Mouse (Mus musculus) liver, embryonic 14.5 days (tissue): Measurements from ENCODE around the gene Zic1. TPM values are rescaled to one million over a fixed set of nuclear protein-coding genes. Genes with fewer than 3 reads are reported as not detected.

Experiments used
- ATAC-seq: fragments of 200-750 bp; cut with Nextera tagmentation; 2 replicates; pipeline ENCODE4 v1.8.0; 2017; ENCODE audit warnings: moderate number of reproducible peaks, mild to moderate bottlenecking, moderate library complexity; ENCODE audit not compliant: insufficient read depth
- DNase-seq, 3 experiments: peaks; one replicate each; pipeline ENCODE4 v3.0.0-alpha.2; 2012 to 2013; ENCODE audit warnings: low read depth in 3 of 3, low spot score in 3 of 3
- H3K27ac ChIP-seq: fragments of 300-500 bp; sonication (generic); 2 replicates; pipeline ENCODE4 v1.5.1; 2014; ENCODE audit warnings: moderate library complexity, mild to moderate bottlenecking, control low read depth, inconsistent platforms
- H3K27me3 ChIP-seq: fragments of 300-500 bp; sonication (generic); 2 replicates; pipeline ENCODE4 v1.6.1; 2014; ENCODE audit warnings: mild to moderate bottlenecking, low read length, moderate library complexity; ENCODE audit not compliant: control insufficient read depth, insufficient read depth
- H3K36me3 ChIP-seq: fragments of 300-500 bp; sonication (generic); replicated peaks from 2 replicates; pipeline ENCODE4 v1.6.1; 2014; ENCODE audit warnings: low read depth; ENCODE audit not compliant: control insufficient read depth, insufficient read depth
- H3K4me1 ChIP-seq, 2 experiments: fragments of 200-500 bp in 1 of 2; fragments of 300-500 bp in 1 of 2; sonication (generic) in 1 of 2; replicated peaks; 2 replicates each; pipeline ENCODE4 v1.6.1; 2012 to 2014; ENCODE audit warnings: antibody characterized with exemption in 1 of 2, inconsistent platforms in 1 of 2, low read length in 1 of 2; ENCODE audit not compliant: control insufficient read depth in 2 of 2, insufficient read depth in 2 of 2
- H3K4me2 ChIP-seq: fragments of 300-500 bp; sonication (generic); 2 replicates; pipeline ENCODE4 v1.6.1; 2014; ENCODE audit warnings: low read depth, mild to moderate bottlenecking, control low read depth, moderate library complexity
- H3K4me3 ChIP-seq, 2 experiments: fragments of 200-500 bp in 1 of 2; fragments of 300-500 bp in 1 of 2; sonication (generic) in 1 of 2; 2 replicates each; pipeline ENCODE4 v1.5.1; 2012 to 2014; ENCODE audit warnings: low read depth in 2 of 2, low read length in 2 of 2, mild to moderate bottlenecking in 2 of 2, control low read depth in 1 of 2, inconsistent platforms in 1 of 2, moderate library complexity in 1 of 2; ENCODE audit not compliant: insufficient read depth in 1 of 2
- H3K9ac ChIP-seq: fragments of 300-500 bp; sonication (generic); replicated peaks from 2 replicates; pipeline ENCODE4 v1.6.1; 2014; ENCODE audit warnings: mild to moderate bottlenecking, control low read depth, moderate library complexity
- H3K9me3 ChIP-seq: fragments of 300-500 bp; sonication (generic); 2 replicates; pipeline ENCODE4 v1.6.1; 2016; ENCODE audit warnings: low read length, mixed read lengths; ENCODE audit not compliant: control insufficient read depth
- CTCF ChIP-seq: IDR thresholded peaks from 2 replicates; pipeline ENCODE4 v1.5.1; 2016; ENCODE audit warnings: antibody characterized with exemption, low read depth, control low read depth
- EP300 ChIP-seq: IDR thresholded peaks from 2 replicates; pipeline ENCODE4 v1.6.1; 2016; ENCODE audit warnings: antibody characterized with exemption, low read depth
- WGBS: fragments of 180-500 bp; shearing (Covaris S2); extraction: QIAGEN DNeasy Blood & Tissue Kit; methylation state at CpG from one replicate; pipeline ENCODE4 v1.1.7; 2014; ENCODE audit not compliant: insufficient replicate concordance; 5-methylcytosine and 5-hydroxymethylcytosine counted together
- polyA plus RNA-seq, 2 experiments: library from polyadenylated mRNA; depleted of rRNA in 1 of 2; stranded (reverse) in 1 of 2; unstranded in 1 of 2; fragments of >200 nt; fragmentation: Nextera tagmentation in 1 of 2; extraction: Ambion mirVana in 1 of 2; gene quantifications; 2 replicates each; pipeline versions ENCODE4 v1.2.1 to v1.2.3; 2012 to 2014

Zic1 gene
- polyA plus RNA-seq, 2 experiments, result 0.07 TPM; not detected in 1

DNA sequence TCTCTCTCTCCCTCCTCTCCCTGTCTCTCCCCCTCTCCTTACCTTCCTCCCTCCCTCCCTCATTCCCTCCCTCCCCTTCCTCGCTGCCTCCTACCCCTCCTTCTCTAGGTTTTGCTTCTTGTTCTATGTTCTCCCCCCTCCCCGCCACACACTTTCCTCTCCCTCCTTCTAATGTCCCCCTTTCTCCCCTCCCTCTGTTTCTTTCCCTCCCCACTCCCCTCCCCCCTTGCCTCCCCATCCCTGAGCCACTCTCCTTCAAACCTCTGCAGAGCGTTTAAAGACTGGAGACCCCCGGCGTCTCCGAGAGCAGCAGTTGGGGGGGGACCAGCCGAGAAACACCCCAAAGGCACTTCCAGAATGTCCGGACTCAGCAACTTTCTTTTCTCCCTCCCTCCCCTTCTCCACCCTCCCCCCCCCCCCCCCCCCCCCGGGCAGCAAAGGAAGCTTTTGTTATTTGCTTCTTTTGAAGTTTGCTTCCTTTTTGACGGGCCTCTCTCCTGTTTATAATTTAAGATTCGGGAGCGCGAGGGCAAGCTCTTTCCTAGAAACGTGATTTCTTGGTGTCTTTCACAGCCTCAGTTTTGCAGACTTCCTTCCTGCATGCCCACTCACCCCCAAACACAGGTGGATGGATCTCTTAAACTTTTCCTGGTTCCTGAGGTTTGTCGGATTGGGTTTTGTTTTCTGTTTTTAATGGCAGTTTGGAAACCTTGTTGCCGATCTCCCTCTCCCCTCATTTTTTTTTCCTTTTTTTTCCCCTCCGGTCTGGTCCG is 802 bp upstream of the Zic1 start:
- H3K27ac ChIP-seq, result no peak overlapping the region
- no peaks in the 10 kb centered on the region for H3K36me3 ChIP-seq
- WGBS, result 3% methylated on average over 18 of the region's 18 CpGs
- no peaks in the 10 kb centered on the region for H3K9me3 ChIP-seq
- H3K9ac ChIP-seq, result no peak overlapping the region
- H3K27me3 ChIP-seq, result peaks cover 93% of the 10 kb centered on the region
- H3K4me1 ChIP-seq, result no peaks in the 10 kb centered on the region
- DNase-seq (no peak), ATAC-seq (no peak)
- no peak for TF ChIP-seq EP300
- TF ChIP-seq CTCF, result no peak
- no peak overlapping the region for H3K4me2 ChIP-seq
- no peak overlapping the region for H3K4me3 ChIP-seq

DNA sequence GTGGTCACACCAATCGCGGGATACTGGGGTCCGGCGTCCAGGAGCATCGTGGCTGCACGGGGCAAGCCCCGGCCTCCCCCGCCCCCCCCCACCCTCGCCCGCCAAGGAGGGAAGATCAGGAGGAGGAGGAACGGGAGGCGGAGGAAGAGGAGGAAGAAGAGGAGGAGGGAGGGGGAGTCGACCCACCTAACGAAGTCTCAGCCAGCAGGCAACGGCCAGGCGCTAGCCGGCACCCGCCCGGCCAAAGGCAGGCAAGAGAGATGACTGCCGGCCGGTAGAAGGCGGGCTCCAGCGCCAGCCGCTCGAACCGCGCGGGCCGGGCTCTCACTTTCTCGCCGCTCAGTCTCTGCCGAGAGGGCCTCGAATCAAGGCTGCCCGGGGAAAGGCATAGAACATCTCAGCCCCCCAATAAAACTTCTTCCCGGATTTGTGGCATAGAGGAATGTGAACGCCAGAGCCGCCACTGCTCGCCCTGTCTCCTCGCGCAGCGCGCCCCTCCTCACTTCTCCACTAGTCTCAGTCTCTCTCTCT is 574 bp downstream of the Zic1 start:
- under 1% methylated on average over 40 of the region's 42 CpGs for WGBS
- Histone ChIP-seq H3K27ac (no peak overlapping the region), H3K9ac (no peak overlapping the region), H3K36me3 (no peaks in the 10 kb centered on the region), H3K9me3 (no peaks in the 10 kb centered on the region), H3K27me3 (peaks cover 92% of the 10 kb centered on the region), H3K4me1 (no peaks in the 10 kb centered on the region), H3K4me2 (peak overlapping the region; percentile 22; the same call in 1 of the 2 replicates), H3K4me3 (0 out of 4 replicates have a peak overlapping the region, but pooled peaks of 1 of the 2 experiments have one; percentile 10)
- no peak for ATAC-seq
- TF ChIP-seq CTCF, result no peak
- no peak for TF ChIP-seq EP300
- no peak for DNase-seq

GRCm38 (mm10) chr9:91364127-91364970 is 1.3 kb downstream of the Zic1 start:
- 0 out of 4 replicates have a peak overlapping the region, but pooled peaks of 1 of the 2 experiments have one; percentile 10 for H3K4me3 ChIP-seq
- WGBS, result under 1% methylated on average over 76 of the region's 77 CpGs
- ATAC-seq (no peak), DNase-seq (no peak)
- peak overlapping the region; percentile 22; the same call in 1 of the 2 replicates for H3K4me2 ChIP-seq
- no peaks in the 10 kb centered on the region for H3K9me3 ChIP-seq
- no peaks in the 10 kb centered on the region for H3K4me1 ChIP-seq
- no peak overlapping the region for H3K27ac ChIP-seq
- H3K36me3 ChIP-seq, result no peaks in the 10 kb centered on the region
- H3K9ac ChIP-seq, result no peak overlapping the region
- H3K27me3 ChIP-seq, result peaks cover 89% of the 10 kb centered on the region
- no peak for TF ChIP-seq CTCF
- TF ChIP-seq EP300, result no peak

DNA sequence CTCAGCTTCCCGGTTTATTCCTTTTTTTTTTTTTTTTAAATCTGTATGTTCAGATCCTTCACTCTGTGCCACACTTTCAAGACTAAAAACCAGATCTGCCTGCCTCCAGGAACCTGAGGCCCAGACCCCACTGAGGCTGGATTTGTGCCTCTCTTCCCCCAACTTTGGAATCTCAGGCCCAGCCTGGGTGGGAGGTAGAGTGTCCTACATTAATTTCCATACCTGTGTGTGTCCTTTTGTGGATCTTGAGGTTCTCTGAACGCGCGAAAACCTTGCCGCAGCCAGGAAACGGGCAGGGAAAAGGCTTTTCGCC is 1.8 kb downstream of the Zic1 start:
- no peak overlapping the region for H3K4me2 ChIP-seq
- no peak for DNase-seq

More for the DNA sequence above, 1.8 kb downstream of the Zic1 start:
- no peaks in the 10 kb centered on the region for H3K4me1 ChIP-seq
- H3K9ac ChIP-seq, result no peak overlapping the region
- H3K27me3 ChIP-seq, result peaks cover 89% of the 10 kb centered on the region
- H3K9me3 ChIP-seq, result no peaks in the 10 kb centered on the region
- H3K36me3 ChIP-seq, result no peaks in the 10 kb centered on the region
- H3K4me3 ChIP-seq, result no peak overlapping the region
- WGBS, result 3% methylated on average over 7 of the region's 7 CpGs
- TF ChIP-seq CTCF (no peak), EP300 (no peak)
- no peak overlapping the region for H3K27ac ChIP-seq
- no peak for ATAC-seq
